Mouse (Mus musculus) lung, embryonic 14.5 days (tissue): ENCODE results near the gene Tspan33. TPM values are rescaled to one million over a fixed set of nuclear protein-coding genes. Genes with fewer than 3 reads are reported as not detected.

ENCODE experiments used
- ATAC-seq: fragments of 200-750 bp; cut with Nextera tagmentation; 2 replicates; pipeline ENCODE4 v1.8.0; 2017; ENCODE audit warnings: mild to moderate bottlenecking, moderate TSS enrichment, moderate library complexity; ENCODE audit not compliant: insufficient read depth
- DNase-seq: peaks from one replicate; pipeline ENCODE4 v3.0.0-alpha.2; 2015
- H3K27ac ChIP-seq: fragments of 300-500 bp; sonication (generic); 2 replicates; pipeline ENCODE4 v1.5.1; 2014; ENCODE audit warnings: low read depth, mild to moderate bottlenecking, moderate library complexity
- H3K27me3 ChIP-seq: fragments of 300-500 bp; sonication (generic); 2 replicates; pipeline ENCODE4 v1.6.1; 2014; ENCODE audit warnings: low read length, control low read depth; ENCODE audit not compliant: insufficient read depth
- H3K36me3 ChIP-seq: fragments of 300-500 bp; sonication (generic); 2 replicates; pipeline ENCODE4 v1.6.1; 2014; ENCODE audit warnings: control low read depth; ENCODE audit not compliant: insufficient read depth
- H3K4me1 ChIP-seq: fragments of 300-500 bp; sonication (generic); 2 replicates; pipeline ENCODE4 v1.6.1; 2014; ENCODE audit warnings: antibody characterized with exemption, control low read depth; ENCODE audit not compliant: insufficient read depth
- H3K4me2 ChIP-seq: fragments of 300-500 bp; sonication (generic); 2 replicates; pipeline ENCODE4 v1.6.1; 2014; ENCODE audit warnings: mild to moderate bottlenecking
- H3K4me3 ChIP-seq: fragments of 300-500 bp; sonication (generic); 2 replicates; pipeline ENCODE4 v1.5.1; 2014; ENCODE audit warnings: low read depth, low read length
- H3K9ac ChIP-seq: fragments of 300-500 bp; sonication (generic); 2 replicates; pipeline ENCODE4 v1.6.1; 2014
- H3K9me3 ChIP-seq: fragments of 300-500 bp; sonication (generic); 2 replicates; pipeline ENCODE4 v1.6.1; 2016; ENCODE audit warnings: low read depth, low read length, control low read depth
- CTCF ChIP-seq: IDR thresholded peaks from 2 replicates; pipeline ENCODE4 v1.5.1; 2016; ENCODE audit warnings: antibody characterized with exemption, low read depth
- WGBS: fragments of 180-500 bp; shearing (Covaris S2); extraction: QIAGEN DNeasy Blood & Tissue Kit; methylation state at CpG from one replicate; pipeline ENCODE4 v1.1.7; 2014; 5-methylcytosine and 5-hydroxymethylcytosine counted together
- polyA plus RNA-seq: library from polyadenylated mRNA; unstranded; fragments of >200 nt; fragmentation: Nextera tagmentation; extraction: Ambion mirVana; gene quantifications from 2 replicates; pipeline ENCODE4 v1.2.1, GENCODE M21; 2014

Tspan33 gene
- 2.0 and 2.1 TPM in 2 replicates for polyA plus RNA-seq

DNA sequence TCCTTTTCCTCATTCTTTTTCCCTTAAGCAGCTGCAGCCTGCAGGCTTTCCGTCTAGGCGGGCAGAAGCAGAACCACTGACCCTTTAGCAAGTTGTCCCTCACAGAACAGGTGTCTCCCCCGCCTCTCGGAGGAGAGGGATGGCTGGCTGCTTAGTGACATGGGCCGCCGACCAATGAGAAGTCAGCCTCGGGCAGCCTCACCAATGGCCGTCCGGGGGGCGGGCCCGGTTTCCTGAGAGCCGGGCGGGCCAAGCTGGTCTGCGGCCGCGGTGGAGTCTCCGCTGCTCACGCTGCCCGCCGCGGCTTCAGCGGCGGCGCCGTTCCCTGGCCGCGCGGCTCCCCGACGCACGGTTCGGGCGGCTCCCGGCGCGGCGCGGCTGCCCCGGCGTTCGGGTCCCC, at the start of gene Tspan33:
Gene Tspan33 (plus strand): TSS at position 270 of the 400 bp plus-strand sequence.
- no peak for TF ChIP-seq CTCF
- peak within 1 kb of the TSS; percentile 99 for H3K4me2 ChIP-seq
- H3K27me3 ChIP-seq = peaks cover 36% of the 10 kb centered on the region
- DNase-seq (peak; percentile 95), ATAC-seq (peak; percentile 99)
- no peaks in the 10 kb centered on the region for H3K4me1 ChIP-seq
- no peaks in the 10 kb centered on the region for H3K9me3 ChIP-seq
- H3K9ac ChIP-seq = peak within 1 kb of the TSS; percentile 69
- H3K4me3 ChIP-seq = peak within 1 kb of the TSS; percentile 68
- H3K27ac ChIP-seq = no peak within 1 kb of the TSS
- under 1% methylated on average over 41 of the region's 41 CpGs for WGBS
- H3K36me3 ChIP-seq = no peaks in the 10 kb centered on the region

DNA sequence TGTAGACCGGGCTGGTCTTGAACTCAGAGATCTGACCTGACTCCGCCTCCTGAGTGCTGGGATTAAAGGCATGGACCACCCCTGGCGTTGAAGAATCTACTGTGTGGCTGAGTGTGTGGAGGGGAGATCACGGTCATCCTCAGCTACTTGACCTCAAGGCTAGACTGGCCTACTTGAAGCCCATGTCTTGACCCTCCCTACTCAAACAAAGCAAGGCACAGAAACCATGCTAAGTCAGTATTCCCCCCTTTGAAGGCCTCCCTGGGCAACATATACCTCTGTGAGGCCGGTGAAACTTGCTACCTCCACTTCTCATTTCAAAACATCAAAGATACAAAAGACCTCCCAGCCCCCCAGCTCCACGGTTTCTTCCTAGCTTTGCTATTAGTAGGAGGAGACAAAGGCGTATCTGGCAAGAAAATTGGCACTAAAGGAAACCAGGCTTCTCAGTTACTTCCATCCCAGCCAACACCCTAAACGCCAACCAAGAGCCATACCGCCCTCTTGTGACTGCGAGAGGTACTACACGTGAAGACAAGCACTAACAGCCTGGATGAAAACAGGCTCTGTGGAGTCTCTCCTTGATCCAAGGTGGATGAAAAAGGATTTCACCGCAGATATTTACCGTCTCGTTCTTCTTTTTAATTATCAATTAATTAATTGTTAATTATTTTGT, 44.4 kb upstream of the Tspan33 start:
- Histone ChIP-seq H3K27me3 (no peaks in the 10 kb centered on the region), H3K36me3 (no peaks in the 10 kb centered on the region), H3K9ac (no peak overlapping the region), H3K4me2 (no peak overlapping the region), H3K9me3 (no peaks in the 10 kb centered on the region), H3K27ac (no peak overlapping the region), H3K4me1 (no peaks in the 10 kb centered on the region), H3K4me3 (no peak overlapping the region)
- peak; percentile 98 for TF ChIP-seq CTCF
- ATAC-seq (0 out of 2 replicates have a peak, but pooled peaks have one; percentile 62), DNase-seq (peak; percentile 94)
- 29% methylated on average over 14 of the region's 14 CpGs for WGBS

DNA sequence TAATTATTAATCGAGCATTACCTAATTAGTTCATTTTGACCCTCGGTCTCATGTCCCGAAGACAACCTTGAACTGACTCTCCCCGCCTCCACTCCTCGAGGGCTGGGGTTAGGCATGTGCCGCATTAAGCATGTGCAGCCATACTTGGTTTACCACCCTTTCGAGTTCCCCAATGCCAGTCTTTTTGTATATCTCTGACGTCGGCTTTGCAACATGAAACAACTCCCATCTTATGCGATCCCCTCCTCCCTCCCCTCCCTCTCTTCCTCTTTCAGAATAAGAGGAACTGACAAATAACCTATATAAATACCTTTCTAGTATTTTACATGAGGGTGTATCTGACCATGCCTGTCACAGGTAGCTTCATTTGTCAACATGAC, 43.9 kb upstream of the Tspan33 start:
- no peak overlapping the region for H3K4me3 ChIP-seq
- H3K4me1 ChIP-seq = no peaks in the 10 kb centered on the region
- no peak overlapping the region for H3K27ac ChIP-seq
- no peak for DNase-seq
- H3K9me3 ChIP-seq = no peaks in the 10 kb centered on the region
- ATAC-seq = no peak
- WGBS = 67% methylated on average over 10 of the region's 10 CpGs
- H3K4me2 ChIP-seq = no peak overlapping the region
- no peak overlapping the region for H3K9ac ChIP-seq
- no peaks in the 10 kb centered on the region for H3K27me3 ChIP-seq
- H3K36me3 ChIP-seq = no peaks in the 10 kb centered on the region
- TF ChIP-seq CTCF = no peak

DNA sequence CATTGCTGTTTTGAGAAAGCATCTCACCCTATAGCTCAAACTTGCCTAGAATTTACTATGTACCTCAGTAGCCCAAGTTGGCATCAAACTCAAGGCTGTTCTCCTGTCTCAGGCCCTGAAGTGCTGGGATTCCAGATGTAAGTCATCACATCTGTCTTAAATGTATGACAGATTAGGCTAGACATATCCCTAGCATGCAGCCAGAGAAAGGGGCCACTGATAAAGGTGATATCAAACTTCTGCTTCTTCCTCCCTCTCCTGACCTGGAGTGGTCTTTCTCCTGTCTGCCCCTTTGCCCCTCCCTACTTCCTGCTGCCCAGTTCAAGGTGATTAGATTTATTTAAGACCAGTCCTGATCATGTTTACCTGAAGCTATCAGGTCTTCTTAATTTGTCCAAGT, 40.8 kb upstream of the Tspan33 start:
- Histone ChIP-seq H3K9me3 (no peaks in the 10 kb centered on the region), H3K36me3 (no peaks in the 10 kb centered on the region), H3K9ac (no peak overlapping the region), H3K4me3 (no peak overlapping the region), H3K4me1 (no peaks in the 10 kb centered on the region), H3K27me3 (no peaks in the 10 kb centered on the region), H3K27ac (no peak overlapping the region), H3K4me2 (no peak overlapping the region)
- DNase-seq (no peak), ATAC-seq (no peak)
- TF ChIP-seq CTCF = no peak

DNA sequence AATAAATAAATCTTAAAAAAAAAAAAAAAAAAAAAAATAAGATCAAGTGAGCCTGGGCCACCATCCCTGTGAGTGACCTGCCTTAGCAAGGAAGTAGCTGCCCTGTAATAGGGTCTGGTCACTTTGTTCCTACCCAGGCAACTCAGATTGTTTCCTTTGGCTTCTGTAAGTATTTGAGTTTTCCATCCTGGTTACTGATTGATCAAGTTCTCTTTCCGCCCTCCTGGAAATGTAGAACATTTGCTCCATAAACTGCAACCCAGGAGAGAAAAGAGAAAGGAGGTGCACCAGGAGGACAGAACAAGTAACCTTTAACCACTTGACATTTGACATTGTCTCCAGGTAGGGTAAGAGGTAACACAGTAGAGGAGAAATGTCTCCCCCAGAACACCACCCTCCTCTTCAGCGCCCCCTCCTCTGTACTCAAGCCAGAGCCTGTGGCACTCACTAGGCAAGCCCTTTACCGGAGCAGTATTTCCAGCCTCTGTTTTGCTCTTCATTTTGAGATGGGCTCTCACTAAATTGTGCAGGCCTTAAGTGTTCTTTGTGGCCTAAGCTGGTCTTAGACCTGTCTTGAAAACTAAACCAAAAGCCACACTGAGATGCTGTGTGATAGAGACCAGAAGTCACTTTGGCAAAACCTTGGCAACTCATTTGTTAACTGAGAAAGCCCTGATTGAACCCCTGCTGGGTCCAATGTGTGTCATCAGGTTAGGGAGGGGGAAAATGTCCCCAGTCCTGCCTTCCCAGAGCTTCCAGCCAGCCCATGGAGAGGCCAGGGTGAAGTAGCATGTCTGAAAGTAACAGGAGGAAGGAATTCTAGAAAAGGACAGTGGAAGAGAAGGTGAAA, 35.2 kb upstream of the Tspan33 start:
- ATAC-seq = no peak
- 71% methylated on average over 3 of the region's 3 CpGs for WGBS
- H3K27ac ChIP-seq = no peak overlapping the region

DNA sequence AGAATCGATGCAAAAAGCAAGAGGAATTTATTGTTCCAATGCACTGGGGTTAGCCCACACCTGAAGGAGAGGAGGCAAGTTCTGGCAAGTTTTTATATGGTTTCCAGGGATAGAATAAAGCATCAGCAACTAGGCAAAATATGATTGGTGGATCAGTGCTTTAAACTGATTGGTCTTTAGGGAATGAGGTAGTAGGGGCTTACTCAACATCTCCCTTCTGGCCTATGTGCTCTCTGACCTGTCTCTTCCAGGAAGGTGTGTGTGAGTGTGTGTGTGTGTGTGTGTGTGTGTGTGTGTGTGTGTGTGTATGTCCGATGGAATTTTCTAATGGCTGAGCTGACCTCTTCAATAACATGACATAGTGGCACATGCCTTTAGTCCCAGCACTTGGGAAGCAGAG, 34.1 kb upstream of the Tspan33 start:
- TF ChIP-seq CTCF = no peak
- Histone ChIP-seq H3K9ac (no peak overlapping the region), H3K27me3 (no peaks in the 10 kb centered on the region), H3K9me3 (no peaks in the 10 kb centered on the region), H3K27ac (no peak overlapping the region), H3K36me3 (no peaks in the 10 kb centered on the region), H3K4me2 (no peak overlapping the region), H3K4me3 (no peak overlapping the region), H3K4me1 (no peaks in the 10 kb centered on the region)
- no peak for ATAC-seq
- no peak for DNase-seq
- 87% methylated on average over 2 of the region's 2 CpGs for WGBS

More for the DNA sequence above, 35.2 kb upstream of the Tspan33 start:
- Histone ChIP-seq H3K9ac (no peak overlapping the region), H3K27me3 (no peaks in the 10 kb centered on the region), H3K4me1 (no peaks in the 10 kb centered on the region), H3K36me3 (no peaks in the 10 kb centered on the region), H3K4me3 (no peak overlapping the region), H3K9me3 (no peaks in the 10 kb centered on the region), H3K4me2 (no peak overlapping the region)
- TF ChIP-seq CTCF = no peak
- no peak for DNase-seq

DNA sequence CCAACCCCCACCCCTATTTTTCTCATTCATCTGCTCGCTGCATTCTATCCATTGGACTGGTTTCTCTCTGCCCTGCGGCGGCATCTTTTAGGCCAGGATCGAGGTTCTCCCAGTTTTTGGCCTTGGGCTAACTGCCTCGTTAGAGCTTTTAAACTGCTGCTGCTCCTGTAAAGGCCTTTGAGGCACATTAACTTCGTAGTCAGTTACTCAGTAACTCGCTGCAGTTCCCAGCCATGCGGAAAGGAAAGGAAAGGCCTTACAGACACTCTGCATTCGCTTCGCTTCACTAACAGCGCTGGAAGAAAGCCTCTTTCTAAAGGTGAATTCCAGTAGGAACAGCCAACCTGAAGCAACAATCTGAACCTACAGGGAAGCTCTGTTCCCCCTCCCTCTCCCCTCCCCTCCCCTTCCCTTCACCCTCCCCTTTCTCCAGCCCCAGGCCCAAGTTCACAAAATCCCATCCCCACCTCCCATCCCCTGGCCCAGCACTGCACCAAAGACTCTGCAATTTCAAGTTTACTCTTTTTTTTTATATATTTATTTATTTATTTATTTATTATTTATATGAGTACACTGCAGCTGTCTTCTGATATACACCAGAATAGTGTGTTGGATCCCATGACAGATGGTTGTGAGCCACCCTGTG, 33.2 kb upstream of the Tspan33 start:
- no peak for TF ChIP-seq CTCF

More for the DNA sequence above, 33.2 kb upstream of the Tspan33 start:
- Histone ChIP-seq H3K27ac (no peak overlapping the region), H3K4me3 (no peak overlapping the region), H3K36me3 (no peaks in the 10 kb centered on the region), H3K4me1 (no peaks in the 10 kb centered on the region), H3K9ac (no peak overlapping the region), H3K4me2 (no peak overlapping the region), H3K27me3 (no peaks in the 10 kb centered on the region), H3K9me3 (no peaks in the 10 kb centered on the region)
- DNase-seq (no peak), ATAC-seq (no peak)
- 65% methylated on average over 11 of the region's 11 CpGs for WGBS
